Mouse (Mus musculus) cerebellum, adult (tissue): ENCODE measurements around the gene Hpn.
A peak's percentile ranks its signal among the peaks of the same experiment; 100 is the strongest.

Source experiments
- ATAC-seq: cut with Nextera tagmentation; 2 replicates; pipeline ENCODE4 v1.9.2; 2017; ENCODE audit warnings: mild to moderate bottlenecking, moderate library complexity, mixed read lengths; ENCODE audit not compliant: insufficient number of reproducible peaks, low FRiP score, low TSS enrichment

The Hpn gene

DNA sequence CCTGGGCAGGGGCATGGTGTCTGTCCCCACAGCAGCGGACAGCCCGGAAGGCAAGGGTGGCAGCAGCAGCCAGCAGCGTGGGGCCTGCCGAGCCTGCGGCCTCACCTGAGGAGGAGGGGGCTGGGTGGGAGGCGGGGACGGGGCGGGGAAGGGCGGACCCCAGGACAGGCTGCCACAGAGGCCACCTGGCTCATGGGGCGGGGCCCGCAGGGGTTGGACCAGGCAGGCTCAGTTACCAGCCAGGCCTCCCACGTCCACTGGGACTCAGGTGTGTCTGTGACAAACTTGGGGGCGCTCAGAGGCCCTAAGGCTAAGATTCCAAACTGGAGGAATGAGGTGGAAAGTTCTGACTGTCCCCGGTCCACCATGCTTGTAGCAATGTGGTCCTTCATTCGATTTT is at the start of gene Hpn:
Gene Hpn, minus strand, starts transcription at position 109 of the 400 bp plus-strand sequence.
- ATAC-seq = no peak

DNA sequence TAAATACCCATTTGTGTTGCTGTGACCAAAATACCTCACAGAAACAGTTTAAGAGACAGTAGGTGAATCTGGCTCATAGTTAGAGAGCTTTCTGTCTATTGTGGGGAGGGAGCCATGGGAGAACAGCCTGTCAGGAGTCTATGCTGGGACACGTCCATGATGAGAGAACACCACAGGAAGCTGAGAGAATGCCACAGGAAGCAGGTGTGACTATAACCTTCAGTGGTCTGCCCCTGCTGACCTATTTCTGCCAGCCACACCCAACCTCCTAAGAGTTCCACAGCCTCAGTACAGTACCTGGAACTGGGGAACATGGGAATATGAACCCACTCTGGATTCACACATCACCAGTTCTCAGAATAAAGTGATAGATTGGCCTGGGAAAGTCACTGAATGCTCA is 49.7 kb upstream of the Hpn start:
- no peak for ATAC-seq

DNA sequence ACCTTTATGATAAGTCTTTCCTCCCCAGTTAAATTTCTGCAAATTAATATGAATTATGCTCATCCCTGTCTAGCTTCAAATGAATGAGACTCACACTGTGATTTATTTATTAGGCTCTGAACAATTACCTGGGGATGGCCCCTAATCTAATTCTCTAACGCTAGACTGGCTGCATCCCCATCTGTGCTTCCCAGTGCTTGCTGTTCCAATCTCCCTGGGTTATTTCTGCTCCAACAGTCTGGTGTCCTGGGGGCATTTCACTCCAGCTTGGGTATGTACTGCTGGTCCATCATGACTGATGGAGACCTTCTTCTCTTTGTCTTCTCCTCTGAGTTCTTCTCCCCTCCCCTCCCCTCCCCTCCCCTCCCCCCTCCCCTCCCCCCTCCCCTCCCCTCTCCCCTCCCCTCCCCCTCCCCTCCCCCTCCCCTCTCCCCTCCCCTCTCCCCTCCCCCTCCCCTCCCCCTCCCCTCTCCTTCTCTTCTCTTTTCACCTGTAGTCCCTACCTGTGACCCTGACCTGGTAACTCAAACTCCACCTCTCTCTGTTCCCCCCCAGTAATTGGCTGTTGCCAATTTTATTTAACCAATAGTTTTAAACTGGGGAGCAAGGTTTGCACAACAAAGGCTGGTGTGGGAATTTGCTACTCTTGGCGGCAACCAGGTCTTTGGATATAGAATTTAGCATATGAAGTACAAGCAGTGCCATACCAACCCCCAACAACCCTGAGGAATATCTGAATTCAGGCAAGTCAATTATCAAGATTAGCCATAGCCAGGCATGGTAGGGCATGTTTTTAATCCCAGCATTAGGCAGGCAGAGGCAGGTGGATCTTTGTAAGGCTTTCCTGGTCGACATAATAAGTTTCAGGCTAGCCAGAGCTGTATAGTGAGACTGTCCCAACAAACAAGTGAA is 48.8 kb upstream of the Hpn start:
- ATAC-seq = no peak

DNA sequence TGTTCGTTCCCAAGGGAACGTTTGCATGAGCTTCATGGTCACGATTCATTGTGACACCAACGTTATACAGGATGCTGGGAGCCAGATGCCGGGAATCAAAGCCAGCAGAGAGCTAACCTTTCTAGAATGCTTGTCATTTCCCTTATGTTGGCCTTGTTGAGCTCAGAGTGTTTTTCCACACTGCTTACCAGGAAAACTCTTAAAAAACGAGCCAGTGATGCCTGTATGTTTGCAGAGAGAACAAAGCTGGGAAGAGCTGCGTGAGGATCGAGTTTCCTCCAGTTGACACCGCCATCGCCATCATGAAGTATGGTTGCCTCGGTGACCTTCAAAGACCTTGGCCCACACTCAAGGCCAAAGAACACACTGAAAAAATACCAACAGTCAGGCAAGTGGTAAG is 47.2 kb upstream of the Hpn start:
- ATAC-seq = no peak

DNA sequence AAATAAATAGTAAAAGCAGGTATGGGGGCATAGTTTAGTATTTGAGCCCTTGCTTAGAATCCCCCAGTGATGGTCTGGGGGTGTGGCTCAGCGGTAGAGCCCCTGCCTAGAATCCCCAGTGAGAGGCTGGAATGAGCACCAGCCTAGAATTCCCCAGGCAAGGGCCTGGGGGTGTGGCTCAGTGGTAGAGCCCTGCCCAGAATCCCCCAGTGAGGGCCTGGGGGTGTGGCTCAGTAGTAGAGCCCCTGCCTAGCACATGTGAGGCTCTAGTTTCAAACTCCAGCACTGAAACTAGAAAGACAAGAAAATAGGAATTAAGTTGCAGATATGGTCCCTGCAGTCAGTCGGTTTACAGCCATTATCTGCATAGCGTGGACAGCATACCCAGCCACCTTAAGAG is 46.7 kb upstream of the Hpn start:
- no peak for ATAC-seq

DNA sequence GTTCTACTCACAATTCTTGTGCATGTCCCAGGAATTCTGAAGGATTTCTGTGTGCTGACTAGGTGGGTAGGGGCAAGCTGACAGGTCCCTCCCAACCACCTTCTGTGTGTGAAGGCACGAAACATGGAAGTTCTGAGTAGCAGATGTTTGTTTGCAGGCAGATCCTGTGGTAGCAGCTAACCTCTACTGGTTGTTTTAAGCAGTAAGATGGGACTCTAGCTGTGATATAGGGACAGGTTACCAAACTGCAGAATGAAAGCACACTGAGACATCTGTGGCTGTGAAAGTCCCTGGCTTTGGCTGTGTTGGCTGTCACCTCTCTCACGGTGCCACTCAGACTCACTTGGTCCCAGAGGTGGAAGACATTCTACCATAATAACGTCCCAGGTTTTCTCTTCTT is 46.2 kb upstream of the Hpn start:
- ATAC-seq = no peak

DNA sequence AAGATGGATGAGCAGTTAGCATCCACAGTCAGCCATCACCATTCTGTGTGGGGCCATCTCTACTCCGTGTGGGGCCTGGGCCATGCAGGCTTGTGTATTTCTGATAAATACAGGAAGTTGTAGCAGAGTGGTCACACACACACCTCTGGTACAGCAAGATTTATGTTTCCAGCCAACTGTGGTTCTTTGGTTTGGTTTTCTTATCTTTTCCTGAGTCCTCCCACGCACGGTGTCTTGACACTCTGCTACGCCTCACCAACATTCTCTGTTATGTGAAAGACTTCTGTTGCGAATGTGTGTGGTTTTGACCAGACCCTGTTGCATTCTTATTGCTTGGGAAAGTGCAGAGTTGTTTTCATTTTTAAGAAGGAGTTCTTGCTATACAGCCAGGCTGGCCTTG is 45.7 kb upstream of the Hpn start:
- ATAC-seq = no peak

DNA sequence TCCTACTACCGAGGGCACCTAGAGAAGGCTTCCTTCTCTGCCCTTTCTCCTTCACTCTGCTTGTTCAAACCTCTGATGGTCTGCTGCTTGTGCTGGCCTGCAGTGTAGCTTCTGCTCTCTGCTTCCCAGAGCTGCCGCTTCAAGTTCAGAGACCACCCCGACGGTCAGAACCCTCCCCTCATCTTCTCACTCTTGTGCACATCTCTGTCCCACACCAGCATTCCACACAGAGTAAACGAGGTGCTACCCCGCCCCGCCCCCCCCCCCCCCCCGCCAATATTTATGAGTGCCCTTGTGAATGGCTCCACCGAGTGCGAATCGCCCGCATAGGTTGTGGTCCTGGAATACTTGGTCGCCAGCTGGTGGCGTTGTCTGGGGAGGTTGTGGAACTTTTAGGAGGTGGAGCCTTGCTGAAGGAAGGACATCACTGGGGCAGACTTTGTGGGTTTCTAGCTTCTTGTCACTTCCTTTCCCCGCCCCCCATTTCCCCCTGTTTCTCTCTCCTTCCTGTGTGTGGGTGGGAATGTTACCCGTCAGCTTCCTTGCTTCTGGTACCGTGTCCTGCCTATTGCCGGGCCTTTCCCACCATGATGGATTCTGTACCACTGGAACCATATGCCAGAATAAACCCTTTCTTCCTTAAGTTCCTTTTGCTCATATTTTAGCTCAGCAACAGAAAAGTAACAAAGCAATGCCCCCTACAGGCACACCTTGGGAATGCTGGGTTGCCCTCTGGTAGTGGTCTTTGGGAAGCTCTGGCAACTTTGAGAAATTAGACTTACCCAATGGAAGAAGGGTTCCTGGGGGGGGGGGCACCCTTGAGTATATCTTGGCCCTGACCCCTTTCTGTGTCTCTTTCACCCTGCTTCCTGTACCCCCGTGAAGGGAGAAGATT is 41.2 kb upstream of the Hpn start:
- ATAC-seq = no peak

DNA sequence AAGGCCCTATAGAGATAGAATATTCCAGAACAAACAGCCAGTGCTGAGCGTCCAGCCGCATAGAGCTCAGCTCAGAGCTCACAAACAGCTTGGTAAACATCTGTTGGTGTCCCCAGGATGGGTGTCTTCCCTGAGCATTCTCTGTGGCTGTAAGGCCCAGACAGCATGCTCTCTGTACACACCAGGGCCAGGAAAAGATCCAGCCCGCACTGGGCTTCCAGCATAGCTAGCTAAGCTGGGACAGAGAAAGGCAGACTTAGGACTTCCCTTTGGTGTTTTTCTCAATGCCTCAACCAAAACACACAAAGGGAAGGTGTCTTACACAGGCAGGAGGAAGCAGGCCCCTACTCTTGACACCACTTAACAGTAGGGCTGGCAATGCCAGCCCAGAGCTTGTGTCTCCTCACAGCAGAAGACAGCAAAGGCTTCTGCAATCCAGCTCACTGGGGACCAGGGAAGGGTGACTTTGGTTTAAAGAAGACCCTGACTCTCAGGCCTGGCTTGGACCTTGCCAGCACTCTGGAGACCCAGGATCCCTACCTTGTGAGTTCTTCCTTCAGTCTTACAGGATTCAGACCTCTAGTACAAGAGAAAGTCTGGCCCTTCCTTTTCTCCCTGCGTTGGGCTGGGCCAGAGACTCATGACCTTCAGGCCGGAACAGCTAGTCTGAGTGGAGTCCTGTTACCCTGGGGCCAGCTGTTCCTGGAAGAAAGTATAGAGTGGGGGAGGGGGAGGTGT is 40.4 kb upstream of the Hpn start, which contains the start of gene Gramd1a:
Gene Gramd1a, minus strand, starts transcription at position 601 of the 738 bp plus-strand sequence.
- ATAC-seq = no peak

DNA sequence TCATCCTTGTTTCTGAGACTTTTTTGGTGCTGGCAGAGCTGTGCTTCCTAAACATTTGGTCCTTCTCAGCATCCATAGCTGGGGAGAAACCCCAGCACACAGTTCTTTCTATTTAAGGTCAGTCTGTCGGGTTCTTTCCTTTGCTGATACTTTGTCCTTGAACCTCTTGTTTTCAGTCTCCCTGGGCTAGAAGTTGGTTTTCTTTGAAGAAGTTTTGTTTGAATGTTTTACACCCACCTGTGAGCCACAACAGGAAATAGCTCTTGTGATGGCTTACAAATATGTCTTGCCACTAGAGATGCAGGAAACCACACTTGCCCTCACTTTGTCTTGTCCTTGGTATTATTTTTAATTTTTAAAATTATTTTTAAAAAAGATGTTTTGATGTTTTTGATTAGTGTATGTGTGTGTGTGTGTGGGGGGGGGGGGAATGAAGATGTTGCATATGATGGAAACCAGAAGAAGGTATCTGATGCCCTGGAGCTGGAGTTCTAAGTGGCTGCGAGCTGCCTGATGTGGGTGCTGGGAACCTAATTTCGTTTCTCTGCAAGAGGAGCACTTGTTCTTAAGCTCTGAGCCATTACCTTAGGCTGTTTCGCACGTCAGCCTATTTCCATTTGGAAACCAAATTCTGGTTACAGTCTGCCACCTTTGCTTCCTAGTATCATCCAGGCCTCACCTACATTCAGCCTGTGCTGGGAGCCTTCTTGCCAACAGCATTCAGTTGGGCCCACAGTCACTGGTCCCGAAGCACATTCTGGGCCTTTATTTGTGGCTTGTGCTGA is 38.6 kb upstream of the Hpn start:
- no peak for ATAC-seq

DNA sequence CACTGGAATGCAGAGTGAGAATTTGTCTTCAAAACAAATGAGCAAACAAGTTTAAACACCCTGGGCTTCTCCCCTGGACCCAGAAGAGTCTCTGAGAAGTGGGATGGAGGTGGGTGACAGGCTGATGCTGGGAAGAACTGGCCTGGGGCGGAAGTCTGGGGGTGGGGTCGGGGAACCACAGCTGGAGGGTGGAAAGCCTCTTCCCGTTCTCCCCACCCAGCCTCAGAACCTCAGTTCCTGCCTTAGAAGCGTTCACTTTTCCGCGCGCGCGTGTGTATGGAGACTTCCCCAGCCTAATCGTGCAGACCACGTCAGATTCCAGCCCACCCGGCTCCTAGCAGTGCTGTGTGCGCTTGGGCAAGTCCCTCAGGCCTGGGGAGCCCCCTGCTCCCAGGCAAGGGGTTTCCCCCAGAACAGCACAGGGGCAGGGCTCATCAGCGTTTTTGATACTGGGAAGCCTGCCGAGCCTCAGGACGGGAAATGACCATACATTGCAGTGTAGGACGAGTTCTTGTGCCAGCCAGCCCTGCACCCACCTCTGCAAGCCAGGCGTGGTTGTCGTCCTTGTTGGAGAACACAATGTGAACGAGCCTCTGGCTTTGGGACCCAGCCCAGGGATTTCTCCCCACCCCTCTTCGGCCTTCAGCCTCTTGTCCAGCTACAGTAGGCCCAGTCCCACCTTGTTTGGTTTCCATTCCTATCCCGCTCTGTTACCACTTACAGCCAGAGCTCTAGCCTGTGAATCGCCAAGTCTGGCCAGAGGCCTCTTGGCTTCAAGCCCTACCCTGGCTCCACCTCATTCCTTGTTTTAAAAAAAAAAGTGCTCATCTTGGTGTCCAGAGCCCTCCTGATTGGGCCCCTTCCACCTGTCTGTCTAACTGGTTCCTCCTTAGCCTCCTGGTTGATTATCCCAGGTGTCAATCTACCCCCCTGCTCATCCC is 36.5 kb upstream of the Hpn start:
- no peak for ATAC-seq

DNA sequence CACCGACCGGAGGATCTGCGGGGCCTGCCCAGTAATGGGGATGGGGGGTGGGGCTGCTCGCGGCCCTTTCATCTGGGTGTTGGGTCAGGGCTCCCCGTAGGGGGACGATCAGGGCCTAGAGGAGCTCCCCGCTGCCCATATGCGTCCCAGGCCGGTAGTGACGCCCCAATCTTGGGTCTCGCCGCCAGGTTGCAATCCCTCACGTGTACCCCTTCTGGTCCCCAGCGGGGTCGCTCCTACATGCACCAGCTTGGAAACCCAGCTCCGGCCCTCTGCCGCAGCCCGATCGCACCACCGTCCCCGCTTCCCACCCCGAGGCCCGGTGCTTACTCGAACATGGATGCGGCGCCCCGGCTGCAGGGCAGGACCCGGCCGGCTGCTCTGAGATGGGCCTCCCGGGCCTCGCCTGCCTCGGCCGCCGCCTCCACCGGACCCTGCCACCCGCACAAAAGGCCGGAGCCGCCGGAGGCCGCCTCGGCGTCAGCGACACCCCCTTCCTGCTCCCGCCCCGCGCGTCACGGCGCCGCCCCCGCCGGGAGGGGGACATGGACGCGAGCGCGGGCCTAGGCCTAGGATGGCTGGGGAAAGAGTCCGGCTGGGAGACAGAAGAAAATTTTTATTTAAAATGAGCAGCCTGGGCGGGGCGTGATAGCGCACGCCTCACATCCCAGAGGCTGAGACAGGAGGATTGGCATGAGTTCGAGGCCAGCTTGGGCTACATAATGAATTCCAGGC is 35.6 kb upstream of the Hpn start:
- ATAC-seq = peak; percentile 81

DNA sequence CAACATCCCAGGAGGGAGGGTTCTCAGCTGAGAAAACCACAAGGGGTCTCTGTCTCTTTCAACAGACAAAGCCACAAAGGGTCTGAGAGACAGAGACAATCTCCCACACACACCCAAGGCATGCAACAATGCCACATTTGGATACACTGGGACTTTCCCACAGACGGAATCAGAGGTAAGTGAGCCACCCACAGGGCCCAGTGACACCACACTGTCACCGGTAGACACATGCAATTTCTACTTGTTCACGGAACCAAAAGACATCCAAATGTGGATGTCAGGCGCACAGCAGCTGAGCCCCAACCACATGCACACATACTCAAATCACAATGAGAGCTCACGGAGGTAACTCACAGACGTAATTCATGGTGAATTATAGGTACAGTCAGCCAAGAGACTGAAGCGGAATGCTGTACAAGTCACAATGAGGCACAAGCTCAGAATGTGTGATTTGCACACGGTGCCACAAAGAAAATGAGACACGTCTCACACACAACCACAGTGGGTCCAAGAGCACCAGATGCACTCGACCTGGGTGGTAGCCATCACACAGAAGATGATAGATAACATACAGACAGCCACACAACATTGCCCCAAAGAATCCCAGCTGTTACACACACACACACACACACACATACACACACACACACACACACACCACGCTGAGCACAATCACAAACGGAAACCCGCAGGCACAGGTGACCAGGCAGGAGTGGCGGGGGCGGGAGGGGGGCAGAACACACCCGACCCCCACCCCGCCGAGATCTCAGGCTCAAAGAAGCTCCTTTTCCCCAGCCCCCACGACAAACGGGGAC is 34.9 kb upstream of the Hpn start:
- ATAC-seq = no peak

DNA sequence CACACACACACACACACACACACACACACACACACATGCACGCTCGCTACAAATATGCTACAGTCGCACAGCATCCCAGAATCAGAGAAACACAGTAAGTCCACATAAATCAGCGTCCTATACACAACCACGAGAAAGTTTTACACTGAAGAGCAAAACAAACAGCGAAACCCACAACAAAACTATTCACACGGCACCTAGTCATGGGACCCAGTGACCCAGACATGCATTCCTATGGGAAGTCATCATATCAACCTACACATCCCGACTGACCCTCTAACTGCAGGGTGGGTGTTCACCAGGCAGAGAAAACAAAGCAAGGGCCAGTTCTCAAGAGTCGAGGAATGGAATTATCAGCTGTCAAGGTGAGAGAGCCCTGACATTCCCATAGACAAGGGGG is 34.2 kb upstream of the Hpn start:
- ATAC-seq = no peak

DNA sequence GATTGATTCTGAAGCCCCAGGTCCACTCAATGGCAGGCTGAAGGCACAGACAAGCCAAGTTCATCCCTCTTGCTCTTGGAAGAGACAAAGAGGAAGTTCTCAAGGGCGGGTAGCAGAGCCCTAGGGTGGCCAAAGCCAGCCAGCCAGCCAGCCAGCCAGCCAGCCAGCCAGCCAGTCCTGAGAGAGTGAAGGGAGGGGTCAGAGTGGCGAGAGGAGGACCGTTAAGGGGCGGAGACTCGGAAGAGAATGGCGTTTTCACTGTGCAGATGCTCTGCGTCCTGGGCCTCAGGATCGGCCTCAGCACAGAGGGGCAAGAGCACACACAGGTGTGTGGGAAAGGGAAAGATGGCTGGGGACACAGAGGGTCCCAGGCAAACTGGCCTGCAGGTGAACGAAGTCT is 33.7 kb upstream of the Hpn start:
- ATAC-seq = peak; percentile 54

DNA sequence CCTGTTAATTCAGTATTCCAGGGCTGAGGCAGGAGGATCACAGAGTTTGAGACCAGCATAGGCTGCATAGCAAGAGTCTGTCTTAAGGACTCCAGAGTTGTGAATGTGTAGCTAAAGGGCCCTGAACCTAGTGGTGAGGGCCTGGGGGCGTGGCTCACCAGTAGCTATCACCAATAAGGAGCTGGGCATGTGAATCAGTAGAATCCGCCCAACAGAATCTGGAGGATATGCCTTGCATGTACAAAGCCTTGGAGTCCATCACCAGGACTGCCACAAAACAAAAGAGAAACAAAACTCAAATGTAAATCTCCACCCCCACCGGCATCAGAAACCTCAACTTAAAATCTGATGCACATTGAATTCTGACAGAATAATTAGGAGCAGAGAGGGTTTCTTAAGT is 33.0 kb upstream of the Hpn start:
- no peak for ATAC-seq

DNA sequence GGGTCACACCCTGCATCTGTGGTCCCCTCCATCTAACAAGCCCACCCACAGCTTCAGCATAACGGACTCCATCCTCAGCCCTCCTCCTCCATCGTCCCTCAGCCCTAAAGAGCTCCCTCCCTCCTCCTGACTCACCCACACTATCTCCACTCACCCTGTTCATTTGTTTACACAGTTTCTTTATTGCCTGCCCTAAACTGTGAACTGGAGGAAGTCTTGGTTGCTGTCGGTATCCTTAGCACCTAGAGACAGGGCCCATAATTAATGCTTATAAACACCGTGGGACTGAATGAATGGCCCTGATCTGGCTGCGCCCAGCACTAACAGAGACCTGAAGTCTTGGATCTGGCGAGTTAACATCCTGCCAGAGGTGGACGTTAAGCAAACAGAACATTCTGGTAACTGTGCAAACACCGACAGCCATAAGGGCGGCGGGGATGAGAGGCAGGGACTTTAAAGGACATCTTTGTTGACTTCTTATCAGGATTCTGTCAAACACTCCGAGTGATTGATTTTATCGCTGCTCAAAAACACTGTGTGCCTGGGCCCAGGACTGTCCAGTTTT is 30.6 kb upstream of the Hpn start:
- no peak for ATAC-seq
